Mouse (Mus musculus): ENCODE measurements around the gene Orc6.

DNA sequence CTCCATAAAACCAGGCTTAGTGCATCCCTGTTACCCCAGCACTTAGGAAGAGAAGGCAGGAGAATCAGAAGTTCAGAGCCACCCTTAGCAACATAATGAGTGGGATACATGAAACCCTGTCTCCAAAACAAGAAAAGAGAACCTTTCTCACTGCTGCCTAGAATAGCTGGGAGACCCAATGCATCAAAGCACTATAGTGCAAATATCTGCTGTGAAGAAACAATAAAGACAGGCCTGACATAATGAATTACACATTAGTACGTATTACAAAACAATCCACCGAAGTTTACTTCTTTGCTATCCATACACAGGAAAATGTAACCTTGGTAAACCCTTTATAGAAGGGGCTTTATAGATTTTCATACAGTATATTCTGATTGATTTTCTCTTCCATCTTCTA, 9.1 kb downstream of the Orc6 start:
- TF ChIP-seq EP300 (IDR thresholded peaks at IDR 0.05) (no peak), CTCF (IDR thresholded peaks at IDR 0.05) (no peak)
